Mouse (Mus musculus): ENCODE data around the gene Smco3. TPM values are rescaled to one million over a fixed set of nuclear protein-coding genes. Genes with fewer than 3 reads are reported as not detected.

Gene Smco3
- polyA plus RNA-seq, 1 experiment from 2014 or later = 0.54 TPM

- H3K27ac ChIP-seq (ENCODE audit: low read length) = no peak overlapping the region
- H3K4me2 ChIP-seq (ENCODE audit: low read length) = peak overlapping the region; percentile 69
- H3K4me1 ChIP-seq (replicated peaks; ENCODE audit: control insufficient read depth, insufficient read depth, low read length) = peaks cover 10% of the 10 kb centered on the region
- no peaks in the 10 kb centered on the region for H3K9me3 ChIP-seq (ENCODE audit: control insufficient read depth, low read length)
- ATAC-seq = no peak
- peak overlapping the region; percentile 35 for H3K4me3 ChIP-seq (replicated peaks; ENCODE audit: low read length)
- no peaks in the 10 kb centered on the region for H3K36me3 ChIP-seq (ENCODE audit: control insufficient read depth, insufficient read depth)
- under 1% methylated on average over 23 of the region's 24 CpGs for WGBS
- H3K27me3 ChIP-seq (replicated peaks; ENCODE audit: control insufficient read depth, insufficient read depth, low read length) = 0 out of 2 replicates have a peak, but pooled peaks cover 2% of the 10 kb centered on the region
- H3K9ac ChIP-seq (replicated peaks; ENCODE audit: low read depth, low read length) = peak overlapping the region; percentile 36
These were observed 41.3 kb downstream of the Smco3 start for GRCm38 (mm10) chr6:136793831-136794525.

DNA sequence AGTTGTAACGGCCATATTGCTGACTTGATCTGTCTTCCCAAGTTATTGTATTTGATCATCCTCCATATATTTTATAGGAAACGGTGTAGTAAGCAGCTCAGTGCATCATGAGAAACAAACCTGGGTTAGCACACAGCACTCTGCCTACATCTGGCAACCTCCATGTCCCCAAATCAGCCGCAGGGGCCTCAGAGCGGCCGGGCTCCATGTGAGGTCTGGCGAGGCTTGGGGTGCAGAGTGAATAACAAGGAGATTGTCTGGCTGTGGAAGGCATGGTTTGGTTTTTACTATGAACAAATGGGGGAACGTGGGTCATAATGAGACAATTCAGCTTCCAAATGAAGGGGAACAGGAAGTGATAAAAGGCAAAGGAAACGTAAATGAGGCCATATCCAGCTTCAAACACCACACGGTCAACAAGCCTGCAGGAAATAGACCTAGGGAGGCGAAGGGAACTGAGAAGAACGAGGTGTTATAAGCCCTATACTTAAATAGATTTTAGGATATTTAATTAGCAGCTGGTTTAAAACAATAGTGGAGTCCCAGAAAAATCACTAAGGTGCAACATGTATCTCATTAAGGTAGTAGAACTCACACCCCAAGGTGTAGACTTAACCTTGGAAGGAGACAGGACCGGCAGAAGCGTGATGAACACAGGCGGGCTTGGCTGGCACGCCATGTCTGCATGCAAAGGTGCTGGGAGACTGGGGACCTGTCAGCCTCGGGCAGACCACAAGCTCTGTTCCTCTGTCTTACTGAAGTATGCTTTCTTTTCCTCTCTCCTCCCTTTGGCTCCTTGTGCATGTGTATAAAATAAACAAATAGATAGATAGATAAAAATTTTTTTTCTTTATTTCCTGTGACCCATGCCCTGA is 42.1 kb downstream of the Smco3 start:
- Histone ChIP-seq H3K4me1 (replicated peaks; ENCODE audit: control insufficient read depth, insufficient read depth, low read length) (peaks cover 10% of the 10 kb centered on the region), H3K9me3 (ENCODE audit: control insufficient read depth, low read length) (no peaks in the 10 kb centered on the region), H3K36me3 (ENCODE audit: control insufficient read depth, insufficient read depth) (no peaks in the 10 kb centered on the region), H3K4me2 (ENCODE audit: low read length) (peak overlapping the region; percentile 69), H3K4me3 (replicated peaks; ENCODE audit: low read length) (peak overlapping the region; percentile 35), H3K27me3 (replicated peaks; ENCODE audit: control insufficient read depth, insufficient read depth, low read length) (0 out of 2 replicates have a peak, but pooled peaks cover 2% of the 10 kb centered on the region), H3K9ac (replicated peaks; ENCODE audit: low read depth, low read length) (no peak overlapping the region; the same call in 1 of the 2 replicates), H3K27ac (ENCODE audit: low read length) (no peak overlapping the region)
- ATAC-seq = no peak
- WGBS = 27% methylated on average over 16 of the region's 16 CpGs

DNA sequence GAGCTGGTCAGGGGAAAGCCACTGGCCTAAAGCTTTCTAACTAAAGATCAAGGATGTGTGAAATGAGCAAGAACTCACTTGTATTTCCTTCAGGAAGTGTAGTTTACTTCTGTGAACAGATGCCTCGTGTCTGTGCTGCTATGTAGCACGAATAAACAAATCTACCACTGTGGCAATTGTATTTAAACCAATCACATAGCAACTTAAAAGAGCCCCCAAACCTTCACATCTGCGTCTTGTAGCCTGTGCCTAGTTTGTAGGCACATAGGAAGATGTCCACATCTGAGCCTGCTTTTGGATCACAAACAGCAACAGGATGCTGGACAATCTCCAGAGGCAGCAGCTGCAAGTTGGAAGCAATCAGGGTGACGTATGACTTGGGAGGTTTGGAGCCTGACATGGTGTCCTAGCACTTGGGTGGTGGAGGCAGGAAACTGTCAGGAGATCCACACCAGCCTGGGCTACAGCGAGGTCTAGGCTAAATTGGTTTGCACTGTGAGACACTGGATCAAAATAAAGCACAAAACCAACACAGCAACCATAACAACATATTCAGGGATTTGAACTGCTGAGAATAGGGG is 45.8 kb downstream of the Smco3 start:
- Histone ChIP-seq H3K4me2 (ENCODE audit: low read length) (no peak overlapping the region), H3K27ac (ENCODE audit: low read length) (no peak overlapping the region), H3K27me3 (replicated peaks; ENCODE audit: control insufficient read depth, insufficient read depth, low read length) (0 out of 2 replicates have a peak, but pooled peaks cover 2% of the 10 kb centered on the region), H3K36me3 (ENCODE audit: control insufficient read depth, insufficient read depth) (no peaks in the 10 kb centered on the region), H3K9me3 (ENCODE audit: control insufficient read depth, low read length) (no peaks in the 10 kb centered on the region), H3K9ac (replicated peaks; ENCODE audit: low read depth, low read length) (no peak overlapping the region), H3K4me1 (replicated peaks; ENCODE audit: control insufficient read depth, insufficient read depth, low read length) (peaks cover 10% of the 10 kb centered on the region), H3K4me3 (replicated peaks; ENCODE audit: low read length) (no peak overlapping the region)
- ATAC-seq = no peak
- 80% methylated on average over 5 of the region's 5 CpGs for WGBS

DNA sequence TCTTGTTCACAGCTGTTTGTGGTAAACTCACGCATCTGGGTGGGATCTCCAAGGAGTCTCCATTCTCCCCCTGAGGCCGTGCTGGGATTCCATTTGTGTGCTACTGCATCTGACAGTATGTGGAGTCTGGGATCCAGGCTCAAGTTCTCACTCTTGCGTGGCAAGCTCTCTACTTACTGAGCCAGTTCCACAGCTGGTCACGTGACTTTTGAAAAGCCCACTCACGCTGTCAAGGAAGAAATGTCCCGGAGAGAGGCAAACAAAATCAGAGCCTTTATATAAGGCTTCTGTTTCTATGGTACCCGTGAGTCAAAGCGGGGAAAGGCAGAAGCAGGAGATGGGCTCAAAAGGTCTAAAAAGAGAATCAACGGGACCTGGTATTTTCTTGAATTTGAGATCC is 52.5 kb downstream of the Smco3 start:
- no peak overlapping the region for H3K4me3 ChIP-seq (replicated peaks; ENCODE audit: low read length)
- no peak for ATAC-seq
- H3K27me3 ChIP-seq (replicated peaks; ENCODE audit: control insufficient read depth, insufficient read depth, low read length) = no peaks in the 10 kb centered on the region
- no peak overlapping the region for H3K27ac ChIP-seq (ENCODE audit: low read length)
- no peaks in the 10 kb centered on the region for H3K9me3 ChIP-seq (ENCODE audit: control insufficient read depth, low read length)
- H3K9ac ChIP-seq (replicated peaks; ENCODE audit: low read depth, low read length) = no peak overlapping the region
- no peak overlapping the region for H3K4me2 ChIP-seq (ENCODE audit: low read length)
- WGBS = 73% methylated on average over 9 of the region's 9 CpGs
- no peaks in the 10 kb centered on the region for H3K4me1 ChIP-seq (replicated peaks; ENCODE audit: control insufficient read depth, insufficient read depth, low read length)
- H3K36me3 ChIP-seq (ENCODE audit: control insufficient read depth, insufficient read depth) = no peaks in the 10 kb centered on the region

DNA sequence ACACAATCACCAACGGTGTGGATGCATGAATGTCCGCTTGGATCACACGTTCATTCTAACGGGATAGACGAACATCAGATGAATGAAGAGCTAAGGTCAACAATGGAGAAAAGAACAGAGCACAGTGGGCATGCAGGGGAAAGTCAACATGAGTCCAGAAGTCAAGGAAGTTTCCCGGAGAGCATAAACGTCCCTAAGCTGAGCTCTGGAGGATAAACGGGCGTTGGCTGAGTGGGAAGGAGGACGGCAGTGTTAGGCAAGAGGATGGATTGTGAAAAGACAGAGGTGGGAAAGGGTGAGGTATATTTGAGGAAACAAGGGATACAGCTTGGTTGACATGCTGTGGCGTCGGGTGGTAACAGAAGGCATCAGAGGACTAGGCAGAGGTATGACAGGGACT is 53.1 kb downstream of the Smco3 start:
- no peak for ATAC-seq

GRCm38 (mm10) chr6:136781377-136781986 is 53.8 kb downstream of the Smco3 start, which contains the start of gene Gucy2c:
Gene Gucy2c, minus strand, starts transcription at chr6:136781765.
- ATAC-seq = no peak
- no peaks in the 10 kb centered on the region for H3K36me3 ChIP-seq (ENCODE audit: control insufficient read depth, insufficient read depth)
- no peak within 1 kb of the TSS for H3K27ac ChIP-seq (ENCODE audit: low read length)
- no peaks in the 10 kb centered on the region for H3K4me1 ChIP-seq (replicated peaks; ENCODE audit: control insufficient read depth, insufficient read depth, low read length)
- H3K4me2 ChIP-seq (ENCODE audit: low read length) = no peak within 1 kb of the TSS
- no peak within 1 kb of the TSS for H3K9ac ChIP-seq (replicated peaks; ENCODE audit: low read depth, low read length)
- 79% methylated on average over 20 of the region's 20 CpGs for WGBS
- H3K9me3 ChIP-seq (ENCODE audit: control insufficient read depth, low read length) = no peaks in the 10 kb centered on the region
- no peak within 1 kb of the TSS for H3K4me3 ChIP-seq (replicated peaks; ENCODE audit: low read length)
- H3K27me3 ChIP-seq (replicated peaks; ENCODE audit: control insufficient read depth, insufficient read depth, low read length) = no peaks in the 10 kb centered on the region

More for the DNA sequence above, 53.1 kb downstream of the Smco3 start:
- no peaks in the 10 kb centered on the region for H3K27me3 ChIP-seq (replicated peaks; ENCODE audit: control insufficient read depth, insufficient read depth, low read length)
- no peak overlapping the region for H3K9ac ChIP-seq (replicated peaks; ENCODE audit: low read depth, low read length)
- no peaks in the 10 kb centered on the region for H3K36me3 ChIP-seq (ENCODE audit: control insufficient read depth, insufficient read depth)
- H3K4me1 ChIP-seq (replicated peaks; ENCODE audit: control insufficient read depth, insufficient read depth, low read length) = no peaks in the 10 kb centered on the region
- H3K4me2 ChIP-seq (ENCODE audit: low read length) = no peak overlapping the region
- H3K27ac ChIP-seq (ENCODE audit: low read length) = no peak overlapping the region
- H3K9me3 ChIP-seq (ENCODE audit: control insufficient read depth, low read length) = no peaks in the 10 kb centered on the region
- H3K4me3 ChIP-seq (replicated peaks; ENCODE audit: low read length) = no peak overlapping the region
- 85% methylated on average over 12 of the region's 12 CpGs for WGBS

Small RNA genes within 50 kb of the gene (microRNA-seq; reads per million reads assigned to microRNA genes)
- not detected for gene Gm44364

Other genes with a start within 250 kb of the Smco3 start
- 0.46 and 0.75 TPM in 2 replicates for gene Plbd1, start 173.5 kb downstream of the Smco3 start, polyA plus RNA-seq (2015; fragmentation: Nextera tagmentation; extraction: Ambion mirVana)
- gene Gucy2c, start 53.7 kb downstream of the Smco3 start, polyA plus RNA-seq (2015; fragmentation: Nextera tagmentation; extraction: Ambion mirVana) = 0.15 TPM in 1 of 2 replicates, not detected in the other
- 0.62 and 0.81 TPM in 2 replicates for gene Hist4h4, start 31.0 kb downstream of the Smco3 start, polyA plus RNA-seq (2015; fragmentation: Nextera tagmentation; extraction: Ambion mirVana)
- 107 and 113 TPM in 2 replicates for gene H2afj, start 27.2 kb downstream of the Smco3 start, polyA plus RNA-seq (2015; fragmentation: Nextera tagmentation; extraction: Ambion mirVana)
- gene BC049715, start 7.8 kb downstream of the Smco3 start, polyA plus RNA-seq (2015; fragmentation: Nextera tagmentation; extraction: Ambion mirVana) = 1.0 and 1.4 TPM in 2 replicates
- gene Wbp11, start 7.2 kb downstream of the Smco3 start, polyA plus RNA-seq (2015; fragmentation: Nextera tagmentation; extraction: Ambion mirVana) = 79.2 and 82.3 TPM in 2 replicates
- 0.08 and 0.09 TPM in 2 replicates for gene Art4, start 22.3 kb upstream of the Smco3 start, polyA plus RNA-seq (2015; fragmentation: Nextera tagmentation; extraction: Ambion mirVana)
- 8.2 and 22.7 TPM in 2 replicates for gene Mgp, start 40.4 kb upstream of the Smco3 start, polyA plus RNA-seq (2015; fragmentation: Nextera tagmentation; extraction: Ambion mirVana)
- gene Erp27, start 86.7 kb upstream of the Smco3 start, polyA plus RNA-seq (2015; fragmentation: Nextera tagmentation; extraction: Ambion mirVana) = 0.24 and 0.34 TPM in 2 replicates
- not detected in 2 replicates for gene Pde6h, start 88.4 kb upstream of the Smco3 start, polyA plus RNA-seq (2015; fragmentation: Nextera tagmentation; extraction: Ambion mirVana)
- gene Arhgdib, start 106.4 kb upstream of the Smco3 start, polyA plus RNA-seq (2015; fragmentation: Nextera tagmentation; extraction: Ambion mirVana) = 18.5 and 20.6 TPM in 2 replicates